Mouse (Mus musculus) kidney, postnatal 25 days (tissue): Measurements from ENCODE around the gene Olfr612.
"Not testable (repeated sequence)": the region's sequence is repeated elsewhere in the genome, so short reads cannot be mapped to it uniquely, and the experiment has no call there.

Experiments used
- DNase-seq, 2 experiments: peaks; one replicate each; pipeline ENCODE4 v3.0.0; 2021; ENCODE audit warnings: mixed read lengths in 2 of 2

The Olfr612 gene

GRCm38 (mm10) chr7:103542617-103543016 is at the start of gene Olfr612:
Gene Olfr612 (minus strand): TSS chr7:103542717.
- not testable (repeated sequence) for DNase-seq

- DNase-seq, result no peak
These were observed 47.3 kb upstream of the Olfr612 start, which contains the start of gene Olfr618 for GRCm38 (mm10) chr7:103589803-103590202. Gene Olfr618 (plus strand): TSS chr7:103590103.

GRCm38 (mm10) chr7:103572761-103573160 is 30.2 kb upstream of the Olfr612 start, which contains the start of gene Olfr617:
Gene Olfr617 (plus strand): TSS chr7:103573061.
- no peak for DNase-seq

- no peak for DNase-seq
These were observed 26.5 kb upstream of the Olfr612 start, which contains the start of gene Olfr616 for GRCm38 (mm10) chr7:103569043-103569442. Gene Olfr616 (minus strand): TSS chr7:103569143.

- no peak for DNase-seq
These were observed 13.3 kb upstream of the Olfr612 start, which contains the start of gene Olfr615 for GRCm38 (mm10) chr7:103555779-103556178. Gene Olfr615 (plus strand): TSS chr7:103556079.

GRCm38 (mm10) chr7:103547774-103548173 is 5.3 kb upstream of the Olfr612 start, which contains the start of gene Olfr613:
Gene Olfr613 (plus strand): TSS chr7:103548074.
- no peak for DNase-seq

DNA sequence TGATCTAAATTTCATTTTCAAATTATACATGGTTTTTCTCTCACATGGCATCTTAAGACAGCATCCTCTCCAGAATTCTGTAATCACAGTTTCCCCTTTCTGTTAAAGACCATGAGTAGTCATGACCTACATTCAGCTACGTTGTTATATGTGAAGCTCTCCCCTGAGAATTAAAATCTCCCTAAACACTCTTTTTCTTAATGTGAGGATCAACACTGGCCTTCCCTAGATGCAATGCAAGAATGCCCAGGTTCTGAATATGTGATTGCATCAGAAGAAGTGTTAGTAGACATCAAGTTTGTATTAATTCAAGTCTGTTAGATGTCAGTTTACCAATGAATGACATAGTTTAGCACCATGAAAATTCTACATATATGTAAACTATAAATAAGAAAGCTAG is 21.8 kb downstream of the Olfr612 start, which contains the start of gene Olfr611:
Gene Olfr611 (minus strand): TSS at position 101 of the 400 bp plus-strand sequence.
- not testable (repeated sequence) for DNase-seq

DNA sequence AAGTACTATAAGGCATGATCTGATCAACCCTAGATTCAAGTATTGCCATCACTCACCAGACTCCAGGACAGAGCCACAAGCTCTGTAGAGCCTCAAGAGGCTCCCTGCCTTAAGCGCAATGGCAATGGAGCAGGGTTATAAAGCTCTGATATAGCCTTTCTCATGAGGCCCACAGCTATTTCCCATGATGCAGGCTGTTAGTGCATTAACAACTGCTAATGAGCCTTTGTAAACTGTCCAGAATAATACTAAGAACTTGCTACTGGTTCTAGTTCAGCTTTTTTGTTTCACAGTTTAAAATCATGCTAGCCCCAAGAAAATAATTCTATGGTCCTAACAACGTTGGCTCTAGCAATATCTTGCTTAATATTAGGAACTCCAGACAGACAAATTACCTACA is 30.5 kb downstream of the Olfr612 start, which contains the start of gene Olfr610:
Gene Olfr610 (minus strand): TSS at position 101 of the 400 bp plus-strand sequence.
- DNase-seq, result no peak

DNA sequence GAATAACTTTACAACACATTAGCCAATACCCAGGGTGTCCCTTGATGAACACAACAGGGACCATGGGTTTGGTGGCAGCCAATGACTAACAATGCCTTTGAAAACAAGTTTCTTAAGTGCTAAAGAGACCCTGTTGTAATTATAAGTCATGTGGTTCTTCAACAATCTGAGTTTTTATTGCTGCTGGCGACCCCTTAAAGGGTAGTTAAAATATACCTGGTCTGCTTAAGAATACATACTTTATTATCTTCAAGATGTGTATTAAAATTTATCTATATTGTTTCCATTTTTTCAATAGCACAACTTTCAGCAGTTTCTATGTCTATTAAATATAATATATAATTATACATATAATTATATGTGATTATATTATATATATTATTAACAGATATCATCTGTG is 44.6 kb downstream of the Olfr612 start, which contains the start of gene Olfr609:
Gene Olfr609 (minus strand): TSS at position 101 of the 400 bp plus-strand sequence.
- no peak for DNase-seq
